Mouse (Mus musculus) lung, adult 2 months (tissue): ENCODE measurements around the gene Gimap4.

Experiments used
- CTCF ChIP-seq: fragments of 200-500 bp; IDR thresholded peaks from 2 replicates; pipeline ENCODE4 v1.5.1; 2011; ENCODE audit warnings: mild to moderate bottlenecking, low read length, control low read depth; ENCODE audit not compliant: insufficient read depth
- POLR2A ChIP-seq: fragments of 200-500 bp; IDR thresholded peaks from 2 replicates; pipeline ENCODE4 v1.6.1; 2011; ENCODE audit warnings: low read depth, mild to moderate bottlenecking, control low read depth, low read length, borderline replicate concordance; ENCODE audit errors: extremely low read depth

GRCm38 (mm10) chr6:48635105-48635504, 49.2 kb upstream of the Gimap4 start:
- TF ChIP-seq CTCF (no peak), POLR2A (no peak)
